Mouse (Mus musculus) G1E-ER4 (cell line): ENCODE measurements around the gene Gm3187. TPM values are rescaled to one million over a fixed set of nuclear protein-coding genes. Genes with fewer than 3 reads are reported as not detected.
"Not testable (repeated sequence)": the region's sequence is repeated elsewhere in the genome, so short reads cannot be mapped to it uniquely, and the experiment has no call there.

Experiments
- GATA1 ChIP-seq: IDR thresholded peaks from one replicate; pipeline ENCODE4 v1.8.0; 2012; ENCODE audit warnings: low read length, inconsistent platforms
- polyA plus RNA-seq: library from polyadenylated mRNA; stranded (reverse); fragments of >175 nt; gene quantifications from 2 replicates; pipeline ENCODE4 v1.2.3, GENCODE M21; 2012

The Gm3187 gene
- polyA plus RNA-seq = not detected in 2 replicates

- TF ChIP-seq GATA1 = not testable (repeated sequence)
These were observed at the start of gene Gm3187 for GRCm38 (mm10) chr14:5483907-5484306. Gm3187 (plus strand) TSS chr14:5484207.

- TF ChIP-seq GATA1 = not testable (repeated sequence)
These were observed 28.6 kb upstream of the Gm3187 start, which contains the start of gene Gm3194 for GRCm38 (mm10) chr14:5455367-5455766. Gm3194 (minus strand) TSS chr14:5455467.

- not testable (repeated sequence) for TF ChIP-seq GATA1
These were observed 6.3 kb upstream of the Gm3187 start, which contains the start of gene Gm8246 for GRCm38 (mm10) chr14:5477730-5478129. Gm8246 (minus strand) TSS chr14:5477830.

GRCm38 (mm10) chr14:5501374-5501773 is 17.4 kb downstream of the Gm3187 start, which contains the start of gene Gm3488:
Gm3488 (plus strand) TSS chr14:5501674.
- TF ChIP-seq GATA1 = not testable (repeated sequence)

GRCm38 (mm10) chr14:5538196-5538595 is 54.2 kb downstream of the Gm3187 start, which contains the start of gene Gm3532:
Gm3532 (plus strand) TSS chr14:5538496.
- TF ChIP-seq GATA1 = not testable (repeated sequence)

Other genes with a start within 250 kb of the Gm3187 start
- not detected in 2 replicates for gene Gm3526, start 223.6 kb upstream of the Gm3187 start, polyA plus RNA-seq
- not detected in 2 replicates for gene Gm3542, start 149.3 kb upstream of the Gm3187 start, polyA plus RNA-seq
- not detected in 2 replicates for gene Gm3500, start 95.2 kb upstream of the Gm3187 start, polyA plus RNA-seq
- gene Gm3194, start 28.7 kb upstream of the Gm3187 start, polyA plus RNA-seq = not detected in 2 replicates
- gene Gm8246, start 6.4 kb upstream of the Gm3187 start, polyA plus RNA-seq = not detected in 2 replicates
- gene Gm3488, start 17.5 kb downstream of the Gm3187 start, polyA plus RNA-seq = not detected in 2 replicates
- not detected in 2 replicates for gene Gm3532, start 54.3 kb downstream of the Gm3187 start, polyA plus RNA-seq
- gene Gm8265, start 148.8 kb downstream of the Gm3187 start, polyA plus RNA-seq = not detected in 2 replicates
- gene Gm9603, start 203.2 kb downstream of the Gm3187 start, polyA plus RNA-seq = not detected in 2 replicates